ENCODE assay signal across 8 mouse cellular contexts in genomic region chr19:44295741-44296140, GRCm38 (mm10). TPM values are rescaled to one million over a fixed set of nuclear protein-coding genes. Genes with fewer than 3 reads are reported as not detected.
DNase-seq lines count a peak whose midpoint lies in the region; ATAC-seq and TF ChIP-seq lines count a peak whose summit lies in the region.

No protein-coding gene starts in this region.

- DNase-seq in CD8-positive naive resting alpha-beta T cell, adult 2 months (ENCODE audit: low read depth in 2 of 2, low spot score in 2 of 2) = peak; percentile 87 to 91
- DNase-seq in c-Kit-positive CD71-positive TER-119-positive erythroid progenitor cells, embryonic 14.5 days (ENCODE audit: low spot score) = peak; percentile 88
- DNase-seq in heart, postnatal 10 days = peak; percentile 89 to 91
- DNase-seq in large intestine, adult 2 months (ENCODE audit: low read depth, low spot score) = peak; percentile 76
- peak; percentile 95 for DNase-seq in liver, postnatal 0 days

- peak overlapping the region; percentile 99 for H3K4me2 ChIP-seq in forebrain, embryonic 13.5 days
- peak overlapping the region; percentile 91 for H3K4me2 ChIP-seq in liver, postnatal 0 days (ENCODE audit: low read depth, low read length)
- H3K4me2 ChIP-seq in neural tube, embryonic 13.5 days = peak overlapping the region; percentile 100

- no peak; the same call in 1 of the 2 replicates for ATAC-seq in forebrain, embryonic 13.5 days
- ATAC-seq in liver, postnatal 0 days = peak; percentile 63
- ATAC-seq in neural tube, embryonic 13.5 days (ENCODE audit: low read depth) = no peak

- peak overlapping the region; percentile 99 for H3K9ac ChIP-seq in forebrain, embryonic 13.5 days
- H3K9ac ChIP-seq in liver, postnatal 0 days (replicated peaks) = peak overlapping the region; percentile 52
- peak overlapping the region; percentile 99 for H3K9ac ChIP-seq in neural tube, embryonic 13.5 days

- peak; percentile 100 for TF ChIP-seq CTCF in liver, postnatal 0 days (IDR thresholded peaks at IDR 0.05; ENCODE audit: low read depth)
- TF ChIP-seq CTCF in testis, adult 2 months (IDR thresholded peaks at IDR 0.05; ENCODE audit: control insufficient read depth, insufficient read depth, insufficient replicate concordance, low read depth, low read length) = peak; percentile 98

- 3% methylated on average over 4 of the region's 4 CpGs for WGBS in forebrain, embryonic 13.5 days
- WGBS in large intestine, adult 2 months = 1% methylated on average over 4 of the region's 4 CpGs
- 3% methylated on average over 4 of the region's 4 CpGs for WGBS in liver, postnatal 0 days (ENCODE audit: insufficient replicate concordance)
- 6% methylated on average over 4 of the region's 4 CpGs for WGBS in neural tube, embryonic 13.5 days

- peak overlapping the region; percentile 94 for H3K4me3 ChIP-seq in forebrain, embryonic 13.5 days
- H3K4me3 ChIP-seq in liver, postnatal 0 days (ENCODE audit: low read depth, low read length) = peak overlapping the region; percentile 67
- peak overlapping the region; percentile 97 for H3K4me3 ChIP-seq in neural tube, embryonic 13.5 days
- H3K4me3 ChIP-seq in testis, adult 2 months (ENCODE audit: control insufficient read depth, low read depth, low read length) = peak overlapping the region; percentile 54; the same call in 1 of the 2 replicates

- no peaks in the 10 kb centered on the region for H3K27me3 ChIP-seq in forebrain, embryonic 13.5 days
- H3K27me3 ChIP-seq in liver, postnatal 0 days (ENCODE audit: insufficient read depth, low read length) = no peaks in the 10 kb centered on the region
- no peaks in the 10 kb centered on the region for H3K27me3 ChIP-seq in neural tube, embryonic 13.5 days
- H3K27me3 ChIP-seq in testis, adult 2 months (ENCODE audit: control insufficient read depth, insufficient read depth, low read length) = no peaks in the 10 kb centered on the region

- TF ChIP-seq POLR2A in testis, adult 2 months (IDR thresholded peaks at IDR 0.05; ENCODE audit: control insufficient read depth, low read depth, low read length) = peak; percentile 50; the same call in 1 of the 2 replicates

- no peaks in the 10 kb centered on the region for H3K9me3 ChIP-seq in forebrain, embryonic 13.5 days (replicated peaks)
- no peaks in the 10 kb centered on the region for H3K9me3 ChIP-seq in liver, postnatal 0 days (ENCODE audit: low read length)
- H3K9me3 ChIP-seq in neural tube, embryonic 13.5 days = no peaks in the 10 kb centered on the region

- intact Hi-C loops in heart, postnatal 10 days (cut with DNase I) = loop anchor here (1.0 to 2.0 kb wide), 2 partner anchors 50 to 101 kb away; no protein-coding TSS in a partner anchor

- peaks cover 60% of the 10 kb centered on the region for H3K36me3 ChIP-seq in forebrain, embryonic 13.5 days (ENCODE audit: poor library complexity, severe bottlenecking)
- H3K36me3 ChIP-seq in liver, postnatal 0 days (replicated peaks; ENCODE audit: insufficient read depth, low read length) = peaks cover 27% of the 10 kb centered on the region
- peaks cover 54% of the 10 kb centered on the region for H3K36me3 ChIP-seq in neural tube, embryonic 13.5 days
- no peaks in the 10 kb centered on the region for H3K36me3 ChIP-seq in testis, adult 2 months (ENCODE audit: control insufficient read depth, insufficient read depth, low read length)

- no peak for TF ChIP-seq EP300 in liver, postnatal 0 days (IDR thresholded peaks at IDR 0.05; ENCODE audit: low read depth)

- peaks cover 76% of the 10 kb centered on the region for H3K4me1 ChIP-seq in forebrain, embryonic 13.5 days
- peaks cover 64% of the 10 kb centered on the region for H3K4me1 ChIP-seq in liver, postnatal 0 days (ENCODE audit: insufficient read depth)
- H3K4me1 ChIP-seq in neural tube, embryonic 13.5 days (replicated peaks) = peaks cover 82% of the 10 kb centered on the region
- peaks cover 7% of the 10 kb centered on the region for H3K4me1 ChIP-seq in testis, adult 2 months (ENCODE audit: control insufficient read depth, insufficient read depth, low read length)

- no peak overlapping the region for H3K27ac ChIP-seq in forebrain, embryonic 13.5 days
- peak overlapping the region; percentile 31; the same call in 1 of the 2 replicates for H3K27ac ChIP-seq in liver, postnatal 0 days (ENCODE audit: low read depth)
- no peak overlapping the region; the same call in 1 of the 2 replicates for H3K27ac ChIP-seq in neural tube, embryonic 13.5 days (replicated peaks)
- H3K27ac ChIP-seq in testis, adult 2 months (ENCODE audit: control insufficient read depth, insufficient read depth, low read depth, low read length) = peak overlapping the region; percentile 45

RNA-seq across cellular contexts. Expression of gene Scd2, which starts 2.3 kb away (rescaled TPM):
- polyA plus RNA-seq in forebrain, embryonic 13.5 days (2015; fragmentation: Nextera tagmentation; extraction: Ambion mirVana) = 247 and 288 TPM in 2 replicates
- 10 to 100 TPM; 30.3 to 34.6 TPM for total RNA-seq in heart, postnatal 10 days (2021)
- polyA plus RNA-seq in large intestine, adult 2 months (2012; rRNA removed) = 71.3 and 91.7 TPM in 2 replicates
- 5.9 and 6.2 TPM in 2 replicates for polyA plus RNA-seq in liver, postnatal 0 days (2015; fragmentation: Nextera tagmentation; extraction: Ambion mirVana)
- polyA plus RNA-seq in neural tube, embryonic 13.5 days (2015; fragmentation: Nextera tagmentation; extraction: Ambion mirVana) = 255 and 272 TPM in 2 replicates
- polyA plus RNA-seq in testis, adult 2 months (2012; rRNA removed) = 60.9 and 71.6 TPM in 2 replicates

RNA-seq across cellular contexts. Expression of gene Scd4, which starts 37.2 kb away (rescaled TPM):
- 0.16 and 0.23 TPM in 2 replicates for polyA plus RNA-seq in forebrain, embryonic 13.5 days (2015; fragmentation: Nextera tagmentation; extraction: Ambion mirVana)
- total RNA-seq in heart, postnatal 10 days (2021) = 10 to 100 TPM; 44.0 to 67.2 TPM
- 0.25 and 0.34 TPM in 2 replicates for polyA plus RNA-seq in large intestine, adult 2 months (2012; rRNA removed)
- not detected in 2 replicates for polyA plus RNA-seq in liver, postnatal 0 days (2015; fragmentation: Nextera tagmentation; extraction: Ambion mirVana)
- 0.06 TPM in 1 of 2 replicates, not detected in the other for polyA plus RNA-seq in neural tube, embryonic 13.5 days (2015; fragmentation: Nextera tagmentation; extraction: Ambion mirVana)
- polyA plus RNA-seq in testis, adult 2 months (2012; rRNA removed) = 0.22 and 0.37 TPM in 2 replicates

Comparison
In these comparisons a context has a peak if more than half of its experiments do, and no peak if none do; other contexts are left out.
1. H3K27ac ChIP-seq: peak in liver, postnatal 0 days (single experiment) and testis, adult 2 months (single experiment); none in forebrain, embryonic 13.5 days (single experiment) and neural tube, embryonic 13.5 days (single experiment).
2. Peak in every context shown above with its lines, with median percentiles within 50 percentile points of each other: DNase-seq, H3K4me2 ChIP-seq, H3K4me3 ChIP-seq and H3K9ac ChIP-seq.